Mouse (Mus musculus): ENCODE measurements at regions not wholly inside any gene's neighbourhood (a gene's known extent, or its start where the extent isn't known, plus 50 kb on each side); places are given as distances from the start of the nearest gene placed in this dataset.
A peak's percentile ranks its signal among the peaks of the same experiment; 100 is the strongest.

DNA sequence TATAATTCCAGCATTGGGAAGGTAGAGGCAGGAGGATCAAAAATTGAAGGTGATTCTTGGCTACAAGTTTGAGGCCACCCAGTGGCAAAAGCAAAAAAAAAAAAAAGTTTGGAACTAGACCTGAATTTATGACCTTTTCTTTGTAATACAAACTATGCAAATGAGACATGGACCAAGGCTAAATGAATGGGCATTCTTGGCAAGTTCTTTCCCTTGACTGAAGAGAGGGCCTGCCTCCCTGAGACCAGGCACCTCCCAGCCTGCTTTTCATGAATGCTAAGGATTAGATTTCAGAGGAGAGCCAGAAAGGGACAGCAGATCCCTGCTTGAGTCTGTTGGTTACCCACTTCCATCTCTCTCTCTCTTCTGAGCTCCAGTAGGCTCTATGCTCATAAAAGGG, 97.8 kb upstream of the Arntl start:
- DNase-seq (ENCODE audit: low spot score in 2 of 2), result no peak

DNA sequence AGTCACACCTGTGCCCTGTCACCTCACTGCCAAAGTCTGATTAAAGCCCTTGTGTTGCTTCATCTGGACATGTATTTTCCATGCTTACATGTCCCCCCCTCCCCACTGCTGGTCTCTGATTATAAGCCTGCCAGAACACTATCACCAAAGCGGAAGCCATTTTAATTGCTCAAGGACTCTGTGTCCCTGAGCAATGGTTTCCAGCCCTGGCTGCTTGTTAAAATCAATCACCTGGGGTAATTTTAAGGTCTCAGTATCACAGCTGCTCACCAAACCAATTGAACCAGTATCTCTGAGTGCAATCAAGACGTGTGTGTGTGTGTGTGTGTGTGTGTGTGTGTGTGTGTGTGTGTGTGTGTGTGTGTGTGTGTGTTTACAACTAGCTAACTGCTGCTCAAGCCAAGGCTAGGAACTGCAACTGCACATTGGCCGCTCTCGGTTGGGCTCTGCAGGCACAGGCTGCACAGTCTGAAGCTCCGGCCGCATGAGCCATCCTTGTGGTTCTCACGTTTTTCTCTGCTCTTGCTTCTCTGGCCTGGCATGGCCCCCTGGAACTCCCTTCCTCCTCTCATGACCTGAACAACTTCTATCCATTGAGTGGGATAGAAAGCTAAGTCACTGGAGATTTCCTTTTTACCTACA, 96.3 kb upstream of the Arntl start:
- no peak for DNase-seq (ENCODE audit: low spot score in 2 of 2)

DNA sequence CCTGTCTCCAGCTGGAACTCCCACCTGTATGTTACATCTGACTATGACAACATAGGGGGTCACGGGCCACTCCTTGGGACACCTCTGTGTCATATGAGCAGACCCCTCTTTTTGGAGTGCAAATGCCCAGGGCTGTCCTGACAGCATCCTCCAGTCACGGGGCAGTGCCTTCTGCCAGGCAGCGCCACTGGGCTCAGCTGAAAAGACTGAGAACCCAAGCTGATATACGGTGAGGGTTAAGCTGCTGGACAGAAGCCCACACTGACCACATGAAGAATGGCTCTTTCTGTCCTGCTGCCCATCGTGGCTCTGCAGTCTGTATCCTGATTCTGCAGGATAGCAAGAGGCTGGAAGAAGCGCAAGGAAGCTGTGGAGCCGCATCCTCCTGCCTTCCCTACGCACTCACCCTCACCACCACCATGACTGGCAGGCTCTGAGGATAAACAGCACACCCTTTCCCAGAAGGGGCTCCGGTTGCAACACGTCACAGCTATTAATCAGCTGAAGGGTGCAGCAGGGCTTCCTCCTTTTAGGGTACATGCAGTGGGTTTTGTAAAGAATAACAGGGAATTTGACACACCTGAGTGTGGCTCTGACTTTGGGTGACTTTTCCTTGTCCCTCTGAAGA, 93.9 kb upstream of the Arntl start:
- no peak for DNase-seq (ENCODE audit: low spot score in 2 of 2)

DNA sequence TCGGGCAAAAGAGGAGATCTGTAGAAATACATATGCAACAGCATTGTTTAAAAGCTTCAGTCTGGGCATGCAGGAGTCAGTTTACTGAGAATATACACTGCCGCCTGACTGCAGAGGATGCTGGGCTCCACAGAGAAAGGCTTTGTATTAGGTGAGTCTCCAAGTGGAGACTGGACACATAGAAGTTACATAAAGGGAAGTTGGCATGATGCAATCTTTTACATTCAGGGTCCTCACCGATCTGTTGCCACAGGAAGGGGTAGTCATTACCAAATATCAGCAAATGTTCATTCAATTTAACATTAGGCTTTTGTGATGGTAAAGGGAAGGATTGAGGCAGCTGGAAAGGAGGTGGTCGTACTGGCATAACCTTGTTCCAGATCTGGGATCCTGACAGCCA, 89.7 kb upstream of the Arntl start:
- no peak for DNase-seq (ENCODE audit: low spot score in 2 of 2)

- no peak for DNase-seq (ENCODE audit: low spot score in 2 of 2)
Observed at GRCm38 (mm10) chr7:113121911-113122319, 85.3 kb upstream of the Arntl start.

GRCm38 (mm10) chr7:113126010-113126409, 81.3 kb upstream of the Arntl start:
- DNase-seq (ENCODE audit: low spot score in 2 of 2), result no peak

DNA sequence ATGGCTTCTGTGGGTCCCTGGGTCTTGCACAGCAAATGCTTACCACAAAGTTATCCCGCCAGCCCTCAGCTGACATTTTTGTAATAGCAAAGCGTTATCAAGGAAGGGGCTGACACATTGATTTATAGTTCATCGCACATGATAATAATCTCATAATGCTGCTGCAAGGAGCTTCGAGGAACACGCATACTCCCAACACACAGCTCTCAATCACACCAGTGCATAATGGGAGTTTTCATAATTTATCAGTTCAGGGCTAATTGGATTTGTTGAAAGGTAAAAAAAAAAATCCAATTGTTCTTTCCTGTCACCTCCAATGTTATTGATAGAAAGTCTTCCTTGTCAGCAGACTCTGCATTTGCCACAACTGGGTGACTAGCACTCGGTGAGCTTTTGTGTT, 76.7 kb upstream of the Arntl start:
- no peak for DNase-seq (ENCODE audit: low spot score in 2 of 2)

- DNase-seq (ENCODE audit: low spot score in 2 of 2), result peak; percentile 37 to 49
Observed at GRCm38 (mm10) chr7:113131945-113132538, 75.2 kb upstream of the Arntl start.

GRCm38 (mm10) chr7:113133891-113134290, 73.4 kb upstream of the Arntl start:
- DNase-seq (ENCODE audit: low spot score in 2 of 2), result no peak

DNA sequence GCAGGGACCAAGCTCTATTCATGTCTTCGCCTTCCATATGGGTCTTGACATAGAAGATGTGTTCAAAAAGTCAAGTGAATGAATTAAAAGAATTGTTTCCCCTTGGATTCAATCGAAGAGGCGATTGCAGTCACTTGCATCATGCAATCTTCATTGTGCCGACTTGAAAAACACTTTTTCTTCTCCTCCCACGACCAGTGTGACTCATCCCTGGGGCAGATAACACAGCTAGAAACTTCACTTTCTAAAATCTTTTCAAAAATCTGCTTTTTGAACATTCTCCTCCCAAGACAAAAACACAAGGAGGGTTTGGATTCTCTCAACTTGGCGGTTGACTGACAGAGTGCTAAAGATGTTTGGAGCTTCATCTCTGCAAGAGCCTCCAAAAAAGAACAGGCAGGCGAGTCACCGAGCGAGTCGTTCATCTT, 67.2 kb upstream of the Arntl start:
- no peak for DNase-seq (ENCODE audit: low spot score in 2 of 2)

DNA sequence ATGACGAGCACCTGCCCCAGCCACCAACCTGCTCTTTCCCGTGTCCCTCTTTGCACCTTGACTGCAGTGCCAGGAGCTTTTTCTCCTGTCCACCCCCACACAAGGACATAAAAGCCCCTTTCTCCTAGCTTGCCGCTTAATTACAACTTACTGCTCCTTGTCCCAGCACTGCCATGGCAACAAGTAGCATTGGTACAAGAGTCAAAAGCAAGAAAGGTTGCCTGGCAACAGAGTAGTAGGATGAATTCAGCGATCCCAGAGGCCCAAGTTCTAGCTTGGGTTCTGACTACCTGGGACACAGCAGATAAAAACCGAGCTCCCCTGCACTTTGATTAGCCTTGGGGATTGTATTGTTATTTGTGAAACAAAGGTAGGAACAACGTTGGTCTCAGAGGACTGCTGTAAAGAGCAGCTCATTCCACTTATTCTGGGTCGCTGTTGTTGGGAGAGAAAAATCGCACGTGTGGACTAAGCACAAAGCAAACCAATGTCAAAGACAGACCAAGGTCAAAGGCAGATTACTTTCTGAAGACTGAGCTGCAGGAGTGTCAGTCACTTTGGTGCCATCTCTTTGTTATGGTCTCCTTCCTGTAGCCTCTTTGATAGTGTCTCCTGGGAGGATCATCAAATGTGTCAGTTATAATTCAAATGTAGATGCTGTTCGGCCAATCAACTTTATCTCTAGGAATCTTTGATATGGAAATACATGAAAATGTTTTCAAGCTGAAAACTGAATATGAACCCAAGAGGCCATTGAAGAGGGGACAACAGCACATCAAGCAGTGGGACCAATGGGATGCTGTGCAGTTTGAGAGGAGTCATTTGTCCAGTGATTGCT, 65.2 kb upstream of the Arntl start:
- DNase-seq (ENCODE audit: low spot score in 2 of 2), result no peak

DNA sequence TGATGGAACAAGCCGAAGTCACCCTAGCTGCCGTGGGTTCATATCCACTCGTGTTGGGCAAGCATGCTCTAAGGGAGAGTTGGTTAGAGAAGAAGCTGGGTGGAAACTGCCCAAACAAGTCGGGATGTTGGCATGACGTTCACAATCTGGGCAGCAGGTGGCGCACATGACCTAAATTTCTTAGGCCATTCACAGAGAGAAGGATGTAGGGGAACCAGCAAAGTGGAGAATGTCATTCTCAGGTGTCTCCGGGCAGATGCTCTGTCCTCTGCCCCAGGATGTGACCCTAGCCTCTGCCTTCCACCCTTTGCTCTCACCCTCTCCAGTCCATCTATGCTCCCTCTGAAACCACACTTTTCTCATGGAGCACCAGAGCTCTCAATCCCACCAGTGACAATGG, 63.7 kb upstream of the Arntl start:
- DNase-seq (ENCODE audit: low spot score in 2 of 2), result peak; percentile 59 to 71

GRCm38 (mm10) chr7:113145046-113145445, 62.2 kb upstream of the Arntl start:
- no peak for DNase-seq (ENCODE audit: low spot score in 2 of 2)

- DNase-seq (ENCODE audit: low spot score in 2 of 2), result no peak
Observed at GRCm38 (mm10) chr7:113146108-113146507, 61.2 kb upstream of the Arntl start.

- DNase-seq (ENCODE audit: low spot score in 2 of 2), result no peak
Observed at GRCm38 (mm10) chr7:113146526-113146925, 60.7 kb upstream of the Arntl start.

DNA sequence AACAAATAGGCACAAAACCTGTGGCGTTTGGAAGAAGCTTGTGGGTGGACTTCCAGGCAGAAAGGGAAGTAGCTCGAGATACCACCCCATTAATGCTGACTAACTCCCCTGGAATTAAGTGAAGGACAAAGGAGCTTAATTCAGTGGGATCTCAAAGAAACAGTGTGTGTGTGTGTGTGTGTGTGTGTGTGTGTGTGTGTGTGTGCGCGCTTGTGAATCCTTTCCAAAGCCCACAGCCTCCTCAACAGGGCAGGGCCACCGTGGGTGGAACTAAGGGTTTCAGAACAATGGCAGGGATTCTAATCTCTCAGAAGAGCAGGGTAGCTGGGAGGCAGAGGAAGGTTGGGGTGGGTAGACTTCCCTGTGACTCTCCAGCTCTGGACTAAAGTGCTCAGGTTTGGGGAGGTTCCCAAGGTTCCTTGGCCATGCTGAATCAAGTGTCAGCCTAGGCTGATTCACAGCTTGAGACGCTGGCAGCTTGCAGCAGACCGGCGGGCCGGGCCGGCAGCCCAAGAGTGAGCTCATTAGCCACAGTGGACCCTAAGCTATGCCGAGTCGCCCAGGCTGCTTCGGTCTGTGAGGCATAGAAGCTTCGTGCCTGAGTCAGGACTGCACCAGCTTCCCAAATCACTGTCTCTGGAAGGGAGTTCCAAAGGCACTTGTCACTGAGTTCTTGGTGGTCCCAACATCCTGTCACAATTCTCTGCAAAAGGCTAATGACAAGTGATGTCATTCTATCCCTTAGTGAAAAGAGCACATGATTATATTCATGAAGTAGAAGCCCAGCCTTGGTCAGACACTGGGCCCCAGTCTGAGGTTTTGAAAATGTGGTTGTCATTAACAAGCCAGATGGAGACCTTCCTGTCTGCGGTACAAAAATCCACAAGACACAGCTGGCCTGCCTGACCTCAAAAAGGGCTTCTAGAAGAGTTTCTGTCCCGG, 59.6 kb upstream of the Arntl start:
- no peak for DNase-seq (ENCODE audit: low spot score in 2 of 2)

DNA sequence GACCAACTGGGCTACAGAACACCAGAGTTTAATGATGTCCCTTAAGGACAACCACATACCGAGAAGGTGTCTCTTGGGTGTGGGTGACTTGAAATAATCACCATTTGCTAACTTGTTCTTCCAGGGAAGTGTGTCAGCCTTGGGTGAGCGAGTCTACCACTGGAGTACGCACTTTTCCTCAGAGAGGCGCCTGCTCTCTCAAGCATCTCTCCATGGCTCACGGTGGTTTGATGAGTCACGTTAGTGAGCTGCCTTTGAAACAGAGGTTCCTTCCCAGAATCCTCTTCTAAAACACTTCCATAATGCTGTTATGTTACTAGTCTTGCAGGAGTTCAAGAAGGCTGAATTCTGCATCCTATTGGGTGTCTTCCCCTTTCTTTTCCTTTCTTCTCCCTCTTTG, 58.6 kb upstream of the Arntl start:
- no peak for DNase-seq (ENCODE audit: low spot score in 2 of 2)

- no peak for DNase-seq (ENCODE audit: low spot score in 2 of 2)
Observed at GRCm38 (mm10) chr7:113149966-113150470, 57.2 kb upstream of the Arntl start.

DNA sequence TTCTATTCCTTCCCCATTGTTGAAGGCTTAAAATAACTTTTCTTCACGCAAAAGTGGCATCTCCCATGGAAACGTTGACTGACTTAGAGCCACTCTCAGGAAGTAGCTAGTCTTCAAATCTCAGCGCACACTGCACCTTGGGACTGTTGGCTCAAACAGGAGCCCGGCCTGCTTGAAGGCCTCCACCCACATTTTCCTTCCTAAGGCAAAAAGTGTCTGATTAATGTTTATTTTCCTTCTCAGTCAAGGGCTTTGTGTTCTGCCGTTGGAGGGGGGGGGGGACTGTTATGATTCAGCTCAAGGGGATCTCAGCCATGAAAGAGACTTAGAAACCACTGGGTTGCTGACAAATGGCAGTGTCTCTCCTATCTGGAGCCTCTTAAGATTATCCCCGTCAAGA, 56.5 kb upstream of the Arntl start:
- no peak for DNase-seq (ENCODE audit: low spot score in 2 of 2)

GRCm38 (mm10) chr7:113151499-113151898, 55.8 kb upstream of the Arntl start:
- DNase-seq (ENCODE audit: low spot score in 2 of 2), result no peak

GRCm38 (mm10) chr7:113153386-113153785, 53.9 kb upstream of the Arntl start:
- DNase-seq (ENCODE audit: low spot score in 2 of 2), result no peak

Data from adrenal gland, postnatal 4 days (tissue).